Mouse (Mus musculus): ENCODE measurements at regions not wholly inside any gene's neighbourhood (a gene's known extent, or its start where the extent isn't known, plus 50 kb on each side); places are given as distances from the start of the nearest gene placed in this dataset.
A peak's percentile ranks its signal among the peaks of the same experiment; 100 is the strongest.

DNA sequence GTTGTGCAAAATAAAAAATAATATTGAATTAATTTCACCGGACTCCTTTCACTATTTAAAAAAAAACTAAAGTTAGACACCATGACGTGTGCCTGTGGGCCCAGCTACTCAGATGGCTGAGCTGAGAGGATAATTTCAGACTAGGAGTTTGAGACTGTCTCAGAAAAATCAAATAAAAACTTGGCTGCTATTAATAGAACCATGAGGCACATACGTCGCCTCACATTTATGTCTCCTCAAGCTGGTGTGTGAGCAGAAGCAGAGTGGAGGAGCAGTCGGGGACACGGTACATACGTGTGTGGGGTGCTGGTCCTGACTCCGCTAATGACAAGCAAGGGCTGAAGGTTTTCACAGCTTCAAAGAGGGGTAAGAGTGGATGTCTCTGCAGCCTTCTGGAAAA lies 52.8 kb upstream of the Dmrtb1 start:
- no peaks in the 10 kb centered on the region for H3K4me1 ChIP-seq (ENCODE audit: control insufficient read depth, insufficient read depth, low read length)
- TF ChIP-seq POLR2A (IDR thresholded peaks at IDR 0.05; ENCODE audit: borderline replicate concordance, extremely low read depth, low read depth, low read length), result no peak
- TF ChIP-seq CTCF (IDR thresholded peaks at IDR 0.05; ENCODE audit: insufficient read depth, low read length), result no peak
- 91% methylated on average over 8 of the region's 8 CpGs for WGBS
- no peak for DNase-seq
- H3K4me3 ChIP-seq (replicated peaks; ENCODE audit: extremely low read depth, low read depth, low read length), result no peak overlapping the region

DNA sequence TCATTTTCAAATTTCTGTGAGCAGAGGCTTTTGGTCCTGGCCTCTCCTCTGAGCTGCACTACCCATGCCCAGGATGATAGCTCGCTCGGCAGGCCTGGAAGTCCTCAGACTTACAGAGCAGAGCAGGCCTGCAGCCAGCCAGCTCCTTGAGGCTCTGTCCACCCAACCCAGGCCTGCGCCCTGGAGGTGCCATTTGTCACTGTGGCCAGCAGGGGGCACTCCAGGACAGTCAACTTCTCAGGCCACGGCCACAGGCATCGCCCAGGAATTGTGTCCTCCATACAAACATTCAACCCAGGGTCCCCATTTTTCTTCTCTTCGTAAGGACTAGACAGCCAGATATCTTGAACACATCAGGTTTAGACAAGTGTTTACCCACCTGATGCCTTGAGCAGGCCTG lies 53.9 kb upstream of the Dmrtb1 start:
- Histone ChIP-seq H3K4me1 (ENCODE audit: control insufficient read depth, insufficient read depth, low read length) (no peaks in the 10 kb centered on the region), H3K4me3 (replicated peaks; ENCODE audit: extremely low read depth, low read depth, low read length) (no peak overlapping the region)
- DNase-seq, result peak; percentile 80
- 6% methylated on average over 6 of the region's 6 CpGs for WGBS
- TF ChIP-seq POLR2A (IDR thresholded peaks at IDR 0.05; ENCODE audit: borderline replicate concordance, extremely low read depth, low read depth, low read length), result no peak
- peak; percentile 85 for TF ChIP-seq CTCF (IDR thresholded peaks at IDR 0.05; ENCODE audit: insufficient read depth, low read length)

GRCm38 (mm10) chr4:107738776-107739175 lies 54.7 kb upstream of the Dmrtb1 start:
- DNase-seq, result no peak
- TF ChIP-seq POLR2A (IDR thresholded peaks at IDR 0.05; ENCODE audit: borderline replicate concordance, extremely low read depth, low read depth, low read length), result no peak
- TF ChIP-seq CTCF (IDR thresholded peaks at IDR 0.05; ENCODE audit: insufficient read depth, low read length), result no peak
- 72% methylated on average over 9 of the region's 9 CpGs for WGBS
- Histone ChIP-seq H3K4me1 (ENCODE audit: control insufficient read depth, insufficient read depth, low read length) (no peaks in the 10 kb centered on the region), H3K4me3 (replicated peaks; ENCODE audit: extremely low read depth, low read depth, low read length) (no peak overlapping the region)

DNA sequence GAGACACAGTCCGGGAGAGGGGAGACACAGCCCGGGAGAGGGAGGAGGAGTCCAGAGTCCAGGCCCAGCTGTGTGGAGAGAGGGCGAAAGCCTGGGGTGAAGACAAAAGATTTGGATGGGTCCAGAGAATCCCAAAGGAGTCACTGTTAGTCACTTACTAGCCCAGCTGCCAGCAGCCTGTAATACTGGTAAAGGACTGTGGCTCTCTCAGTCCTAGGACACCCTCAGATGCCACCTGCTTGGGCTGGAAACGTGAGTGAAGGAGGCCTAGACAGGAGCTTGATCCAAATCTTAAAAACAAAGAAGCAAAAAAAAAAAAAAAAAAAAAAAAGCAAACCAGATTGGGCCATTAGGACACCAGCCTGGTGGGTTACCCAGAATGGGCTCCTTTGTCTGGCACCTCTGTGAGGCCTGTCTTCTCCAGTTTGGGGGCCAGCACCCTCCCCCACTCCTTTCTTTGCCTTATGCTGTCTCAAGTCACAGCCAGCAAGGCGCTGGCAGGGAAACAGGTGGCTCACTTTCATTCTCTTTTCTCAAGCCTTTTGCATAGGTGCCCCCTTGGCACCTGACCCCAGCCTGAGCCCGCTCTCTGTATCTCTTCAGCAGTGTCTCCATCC lies 55.9 kb upstream of the Dmrtb1 start:
- H3K4me3 ChIP-seq (replicated peaks; ENCODE audit: extremely low read depth, low read depth, low read length), result no peak overlapping the region
- WGBS, result 83% methylated on average over 6 of the region's 6 CpGs

DNA sequence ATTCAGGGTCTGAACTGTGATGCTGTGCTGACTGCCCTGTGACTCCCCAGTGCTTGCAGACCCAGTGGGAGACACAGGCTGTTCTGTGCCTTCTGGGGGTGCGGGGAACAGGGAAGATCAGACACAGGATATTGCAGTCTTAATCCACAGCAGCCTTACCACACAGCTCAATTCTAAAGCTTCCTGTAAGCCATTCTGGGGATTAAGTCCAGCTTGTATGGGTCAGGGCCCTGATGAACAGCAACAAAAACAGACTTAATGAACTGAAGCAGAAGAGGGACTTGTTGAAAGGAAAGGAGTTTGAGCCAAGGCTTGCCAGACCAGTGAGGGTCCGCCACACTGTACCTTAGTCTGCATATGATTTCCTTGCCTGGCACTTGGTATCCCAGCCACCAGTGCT lies 58.4 kb upstream of the Lrp8 start:
- no peak overlapping the region for H3K4me3 ChIP-seq (replicated peaks; ENCODE audit: extremely low read depth, low read depth, low read length)
- WGBS, result 88% methylated on average over 2 of the region's 2 CpGs
- H3K4me1 ChIP-seq (ENCODE audit: control insufficient read depth, insufficient read depth, low read length), result no peaks in the 10 kb centered on the region
- DNase-seq, result no peak
- TF ChIP-seq POLR2A (IDR thresholded peaks at IDR 0.05; ENCODE audit: borderline replicate concordance, extremely low read depth, low read depth, low read length) (no peak), CTCF (IDR thresholded peaks at IDR 0.05; ENCODE audit: insufficient read depth, low read length) (no peak)

More for the DNA sequence above, 55.9 kb upstream of the Dmrtb1 start:
- no peak for DNase-seq
- TF ChIP-seq CTCF (IDR thresholded peaks at IDR 0.05; ENCODE audit: insufficient read depth, low read length) (no peak), POLR2A (IDR thresholded peaks at IDR 0.05; ENCODE audit: borderline replicate concordance, extremely low read depth, low read depth, low read length) (no peak)
- no peaks in the 10 kb centered on the region for H3K4me1 ChIP-seq (ENCODE audit: control insufficient read depth, insufficient read depth, low read length)

GRCm38 (mm10) chr4:107746366-107746765 lies 55.7 kb upstream of the Lrp8 start:
- WGBS, result 68% methylated on average over 3 of the region's 3 CpGs
- no peak for DNase-seq
- TF ChIP-seq POLR2A (IDR thresholded peaks at IDR 0.05; ENCODE audit: borderline replicate concordance, extremely low read depth, low read depth, low read length) (no peak), CTCF (IDR thresholded peaks at IDR 0.05; ENCODE audit: insufficient read depth, low read length) (no peak)
- Histone ChIP-seq H3K4me1 (ENCODE audit: control insufficient read depth, insufficient read depth, low read length) (no peaks in the 10 kb centered on the region), H3K4me3 (replicated peaks; ENCODE audit: extremely low read depth, low read depth, low read length) (no peak overlapping the region)

DNA sequence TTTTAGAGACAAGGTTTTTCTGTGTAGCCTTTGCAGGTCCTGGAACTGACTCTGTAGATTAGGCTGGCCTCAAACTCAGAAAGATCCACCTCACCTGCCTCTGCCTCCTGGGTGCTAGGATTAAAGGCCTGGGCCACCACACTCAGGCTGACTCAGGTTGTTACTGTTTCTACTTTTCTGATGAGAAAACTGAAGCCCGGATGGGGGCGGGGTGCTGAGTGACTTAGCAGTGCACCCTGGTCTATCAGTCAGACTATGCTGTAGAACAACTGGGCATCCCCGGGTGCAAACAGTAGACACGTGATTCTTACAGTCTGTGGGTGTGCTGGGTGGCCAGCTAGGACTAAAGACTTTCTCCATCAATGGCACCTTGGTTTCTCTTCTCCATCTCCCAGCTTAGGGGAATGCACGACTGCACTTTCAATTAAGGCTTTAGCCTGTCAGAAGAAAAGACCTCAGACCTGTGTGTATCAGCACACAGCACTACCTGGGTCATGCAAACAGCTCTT lies 55.1 kb upstream of the Lrp8 start:
- TF ChIP-seq CTCF (IDR thresholded peaks at IDR 0.05; ENCODE audit: insufficient read depth, low read length) (no peak), POLR2A (IDR thresholded peaks at IDR 0.05; ENCODE audit: borderline replicate concordance, extremely low read depth, low read depth, low read length) (no peak)
- no peak for DNase-seq
- Histone ChIP-seq H3K4me1 (ENCODE audit: control insufficient read depth, insufficient read depth, low read length) (no peaks in the 10 kb centered on the region), H3K4me3 (replicated peaks; ENCODE audit: extremely low read depth, low read depth, low read length) (no peak overlapping the region)
- 84% methylated on average over 5 of the region's 5 CpGs for WGBS

DNA sequence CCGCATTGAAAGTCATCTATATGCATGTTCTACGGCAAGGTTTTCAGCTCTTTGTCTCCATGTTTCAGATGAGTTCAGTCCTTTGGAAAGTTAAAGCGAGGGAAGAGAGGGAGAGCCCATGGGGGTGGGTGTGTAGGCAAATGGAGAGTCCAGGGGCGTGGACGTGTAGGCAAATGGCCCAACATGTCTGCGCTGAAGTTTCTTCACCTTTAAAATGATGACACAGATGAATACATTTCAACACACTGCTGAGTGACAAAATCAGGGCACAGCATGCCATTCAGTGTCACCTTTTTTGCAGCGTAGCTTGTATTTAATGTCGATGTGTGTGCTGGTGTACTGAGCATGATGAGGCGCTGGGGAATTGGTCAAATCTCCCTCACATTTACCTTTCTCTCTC lies 54.6 kb upstream of the Lrp8 start:
- no peak overlapping the region for H3K4me3 ChIP-seq (replicated peaks; ENCODE audit: extremely low read depth, low read depth, low read length)
- no peak for DNase-seq
- WGBS, result 85% methylated on average over 9 of the region's 9 CpGs
- no peaks in the 10 kb centered on the region for H3K4me1 ChIP-seq (ENCODE audit: control insufficient read depth, insufficient read depth, low read length)
- TF ChIP-seq POLR2A (IDR thresholded peaks at IDR 0.05; ENCODE audit: borderline replicate concordance, extremely low read depth, low read depth, low read length) (no peak), CTCF (IDR thresholded peaks at IDR 0.05; ENCODE audit: insufficient read depth, low read length) (no peak)

GRCm38 (mm10) chr4:107747907-107748628 lies 54.0 kb upstream of the Lrp8 start:
- Histone ChIP-seq H3K4me3 (replicated peaks; ENCODE audit: extremely low read depth, low read depth, low read length) (no peak overlapping the region), H3K4me1 (ENCODE audit: control insufficient read depth, insufficient read depth, low read length) (no peaks in the 10 kb centered on the region)
- DNase-seq, result no peak
- no peak for TF ChIP-seq POLR2A (IDR thresholded peaks at IDR 0.05; ENCODE audit: borderline replicate concordance, extremely low read depth, low read depth, low read length)
- TF ChIP-seq CTCF (IDR thresholded peaks at IDR 0.05; ENCODE audit: insufficient read depth, low read length), result no peak
- WGBS, result 45% methylated on average over 13 of the region's 13 CpGs

DNA sequence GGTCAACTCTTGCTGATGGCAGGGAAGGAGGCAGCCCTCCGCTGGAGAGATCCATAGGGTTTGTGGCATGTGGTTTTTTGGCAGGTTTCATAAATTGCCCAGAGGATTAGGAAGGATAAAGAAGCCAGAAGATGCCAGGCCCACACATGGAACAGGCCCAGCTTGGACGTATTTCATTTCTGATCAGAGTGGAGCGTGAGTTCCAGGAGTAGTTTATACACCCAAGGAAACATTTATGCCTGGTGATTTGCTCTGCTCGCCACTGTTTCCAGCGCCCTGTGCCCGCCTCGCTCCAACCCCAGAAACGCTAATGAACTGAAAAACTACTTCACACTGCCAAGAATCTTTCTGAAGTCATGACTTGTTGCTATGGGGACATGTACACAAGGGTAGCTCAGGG lies 53.0 kb upstream of the Lrp8 start:
- 68% methylated on average over 8 of the region's 8 CpGs for WGBS
- no peak for TF ChIP-seq POLR2A (IDR thresholded peaks at IDR 0.05; ENCODE audit: borderline replicate concordance, extremely low read depth, low read depth, low read length)
- TF ChIP-seq CTCF (IDR thresholded peaks at IDR 0.05; ENCODE audit: insufficient read depth, low read length), result no peak
- Histone ChIP-seq H3K4me1 (ENCODE audit: control insufficient read depth, insufficient read depth, low read length) (no peaks in the 10 kb centered on the region), H3K4me3 (replicated peaks; ENCODE audit: extremely low read depth, low read depth, low read length) (no peak overlapping the region)
- DNase-seq, result no peak

Data from lung, adult 2 months (tissue).